Mouse (Mus musculus) adrenal gland, adult (tissue): ENCODE results near the gene Fuz.

Source experiments
- DNase-seq, 2 experiments: peaks; one replicate each; pipeline ENCODE4 v3.0.0; 2022 to 2023; ENCODE audit warnings: low spot score in 1 of 2; ENCODE audit not compliant: inconsistent age in 2 of 2

Fuz gene

DNA sequence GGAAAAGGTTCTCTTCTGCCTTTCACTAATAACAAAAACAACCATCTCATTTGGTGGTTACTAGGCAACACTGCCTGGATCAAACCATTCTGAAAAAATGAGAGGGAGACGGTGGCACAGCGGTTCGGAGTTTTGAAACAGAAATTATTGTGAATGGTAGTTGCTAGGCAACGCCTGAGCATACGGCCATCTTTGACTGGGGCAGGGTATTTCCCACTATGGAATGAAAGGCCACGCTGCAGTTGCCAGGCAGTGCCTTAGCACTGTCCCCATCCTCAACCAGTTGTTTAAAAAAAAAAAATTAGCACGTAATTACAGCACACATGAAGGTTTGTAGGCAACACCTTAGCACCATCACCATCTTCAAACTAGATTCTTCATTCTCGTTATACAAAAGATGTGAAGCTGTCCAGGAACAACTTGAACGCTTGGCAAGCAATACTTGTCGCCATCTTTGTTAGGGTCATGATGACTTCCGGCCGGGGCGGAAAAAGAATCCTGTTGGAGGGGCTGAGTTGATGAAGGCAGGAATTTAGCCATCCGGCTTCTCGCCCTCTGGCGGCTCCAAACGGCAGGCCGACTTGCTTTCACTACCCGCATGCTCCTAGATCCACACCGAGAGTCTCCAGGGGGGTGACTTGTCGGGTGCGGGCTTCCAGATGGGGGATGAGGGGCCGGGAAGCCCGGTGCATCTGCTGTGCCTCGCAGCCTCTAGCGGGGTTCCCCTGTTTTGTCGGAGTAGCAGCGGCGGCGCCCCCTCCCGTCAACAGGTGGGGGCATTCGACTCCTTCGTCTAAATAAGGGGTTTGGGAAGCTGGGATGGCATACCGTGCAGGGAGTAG, at the start of gene Fuz:
Fuz (plus strand) TSS at position 487 of the 842 bp plus-strand sequence.
- peak; percentile 93 to 98 for DNase-seq

GRCm38 (mm10) chr7:44846804-44847203, 49.1 kb upstream of the Fuz start:
- DNase-seq, result no peak

- DNase-seq, result peak; percentile 53 to 62
Observed at GRCm38 (mm10) chr7:44847772-44848171, 48.1 kb upstream of the Fuz start.

- peak; percentile 100 for DNase-seq
Observed at GRCm38 (mm10) chr7:44848561-44849415, 47.1 kb upstream of the Fuz start, which contains the start of the genes Akt1s1 and Tbc1d17. Akt1s1 (plus strand) TSS chr7:44848991. Tbc1d17 (minus strand) TSS chr7:44849079.

- DNase-seq, result peak; percentile 94 to 97
Observed at GRCm38 (mm10) chr7:44849416-44850111, 46.3 kb upstream of the Fuz start.

DNA sequence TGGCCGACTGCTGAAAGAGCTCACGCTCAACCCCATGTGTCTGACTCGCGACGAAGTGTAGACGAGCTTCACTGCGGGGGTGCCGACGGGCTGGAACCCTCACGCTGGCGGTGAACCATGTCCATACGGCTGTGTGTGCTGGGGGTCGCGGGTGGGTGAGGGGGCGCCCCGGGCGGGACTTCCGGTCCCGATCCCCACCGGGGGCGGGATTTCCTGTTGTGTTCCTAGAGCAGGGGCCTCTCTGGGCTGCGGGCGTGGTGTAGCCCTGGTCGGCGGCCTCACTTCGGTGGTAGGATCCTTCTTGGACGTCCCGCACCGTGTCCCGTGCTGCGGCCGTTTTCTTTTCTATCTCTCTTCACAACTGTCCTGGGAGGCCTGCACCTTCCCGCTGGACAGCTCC, 45.7 kb upstream of the Fuz start:
- peak; percentile 85 to 93 for DNase-seq

DNA sequence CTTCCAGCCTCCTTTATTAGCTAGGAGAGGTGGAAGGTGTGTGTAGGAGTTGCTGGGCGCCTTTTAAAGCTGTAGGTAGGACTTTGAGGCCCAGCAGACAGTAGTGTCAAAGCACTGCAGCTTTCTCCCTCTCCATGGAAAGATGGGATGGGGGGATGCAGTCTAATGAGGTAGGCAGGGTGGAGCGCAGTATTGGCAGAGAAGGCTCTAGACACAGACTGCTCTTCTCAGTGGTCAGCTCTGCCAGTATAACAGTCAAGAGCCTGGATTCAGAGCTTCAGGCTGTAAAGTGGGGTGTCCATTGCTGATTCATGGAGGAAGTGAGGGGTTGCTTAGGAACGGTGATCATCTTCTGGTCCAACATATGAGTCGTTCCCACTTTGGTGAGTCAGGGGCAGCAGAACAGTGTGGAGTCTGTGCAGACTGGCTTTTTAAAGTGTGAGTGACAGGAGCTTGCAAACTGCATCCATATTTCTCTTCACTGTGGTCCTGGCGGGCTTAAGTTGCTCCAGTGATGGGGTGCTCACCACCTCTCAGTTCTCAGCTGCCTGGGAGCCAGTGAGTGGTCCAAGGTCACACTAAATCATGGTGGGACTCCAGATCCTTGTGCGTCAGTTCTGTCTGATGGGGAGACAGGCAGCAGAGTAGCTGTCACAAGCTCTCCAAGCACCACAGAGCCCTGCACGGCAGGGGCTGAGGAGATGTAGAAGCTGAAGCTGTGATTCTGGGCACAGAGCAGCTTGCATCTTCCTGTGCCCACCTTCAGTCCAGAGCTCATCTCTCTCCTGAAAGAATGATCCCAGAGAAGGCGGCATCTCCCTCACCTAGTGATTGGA, 44.9 kb upstream of the Fuz start:
- DNase-seq, result peak; percentile 40 to 60

DNA sequence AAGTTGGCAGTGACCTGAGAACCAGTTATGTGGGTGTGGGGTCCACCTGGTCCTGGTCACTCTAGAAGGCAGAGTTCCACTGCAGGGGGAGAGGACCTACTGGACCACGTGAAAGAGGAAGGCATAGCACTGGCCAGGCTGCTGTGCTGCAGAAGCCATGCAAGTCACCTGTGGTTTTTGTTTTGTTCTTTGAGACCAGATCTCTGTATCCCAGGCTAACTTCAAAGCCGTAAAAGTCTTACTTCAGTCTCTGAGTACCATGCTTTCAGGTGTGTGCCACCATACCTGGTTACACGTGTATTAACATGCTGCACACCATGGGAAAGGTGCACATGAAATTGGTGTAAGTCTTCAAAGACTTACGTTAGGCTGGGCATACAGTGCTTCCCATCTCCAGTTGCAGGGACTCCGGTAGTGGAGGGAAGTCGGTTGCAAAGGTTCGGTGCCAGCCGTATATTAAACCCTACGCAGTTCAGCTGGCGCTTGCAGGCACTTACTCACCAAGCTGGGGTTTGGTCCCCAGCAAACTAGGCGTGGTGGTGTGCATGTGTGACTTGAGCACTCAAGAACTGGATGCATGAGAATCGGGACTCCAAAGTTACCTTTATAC, 44.1 kb upstream of the Fuz start:
- DNase-seq, result no peak

- peak; percentile 55 to 56 for DNase-seq
Observed at GRCm38 (mm10) chr7:44852259-44853027, 43.4 kb upstream of the Fuz start.

GRCm38 (mm10) chr7:44853065-44853464, 42.8 kb upstream of the Fuz start:
- DNase-seq, result peak in 1 of 2 experiments; percentile 62

- no peak for DNase-seq
Observed at GRCm38 (mm10) chr7:44853596-44854355, 42.1 kb upstream of the Fuz start.

- peak; percentile 95 to 98 for DNase-seq
Observed at GRCm38 (mm10) chr7:44854356-44855031, 41.4 kb upstream of the Fuz start.

- DNase-seq, result no peak
Observed at GRCm38 (mm10) chr7:44855036-44855435, 40.8 kb upstream of the Fuz start.

DNA sequence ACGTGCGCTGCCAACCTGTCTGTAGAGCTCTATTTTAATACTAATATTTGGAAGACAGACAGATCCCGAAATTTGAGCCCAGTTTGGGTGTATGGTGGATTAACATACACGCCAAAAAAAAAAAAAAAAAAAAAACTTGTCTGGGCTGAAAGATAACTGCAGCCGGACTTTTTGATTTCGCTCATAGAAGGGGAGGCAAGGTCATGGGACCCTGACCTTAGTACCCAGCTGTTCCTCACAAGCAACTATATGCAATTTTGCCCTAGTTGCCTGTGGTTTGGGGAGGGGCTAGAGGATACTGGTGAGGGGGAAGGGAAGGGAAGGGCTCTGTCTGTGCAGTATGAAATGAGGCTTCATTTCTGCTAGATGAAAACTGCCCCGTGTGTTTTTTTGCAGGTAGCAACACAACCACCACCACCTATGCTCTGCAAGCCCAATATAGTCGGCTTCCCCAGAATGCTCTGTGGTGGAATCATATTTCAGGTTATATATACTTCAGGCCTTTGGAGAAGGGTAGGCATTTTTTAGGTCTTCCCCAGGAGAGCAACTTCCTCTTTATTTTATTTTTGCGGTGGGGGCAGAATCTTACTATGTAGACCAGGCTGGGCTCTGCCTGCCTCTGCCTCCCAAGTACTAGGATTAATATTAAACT, 39.5 kb upstream of the Fuz start:
- DNase-seq, result no peak

- DNase-seq, result peak; percentile 90 to 97
Observed at GRCm38 (mm10) chr7:44857042-44857552, 38.8 kb upstream of the Fuz start, which contains the start of gene Pnkp. Pnkp (plus strand) TSS chr7:44857139.

DNA sequence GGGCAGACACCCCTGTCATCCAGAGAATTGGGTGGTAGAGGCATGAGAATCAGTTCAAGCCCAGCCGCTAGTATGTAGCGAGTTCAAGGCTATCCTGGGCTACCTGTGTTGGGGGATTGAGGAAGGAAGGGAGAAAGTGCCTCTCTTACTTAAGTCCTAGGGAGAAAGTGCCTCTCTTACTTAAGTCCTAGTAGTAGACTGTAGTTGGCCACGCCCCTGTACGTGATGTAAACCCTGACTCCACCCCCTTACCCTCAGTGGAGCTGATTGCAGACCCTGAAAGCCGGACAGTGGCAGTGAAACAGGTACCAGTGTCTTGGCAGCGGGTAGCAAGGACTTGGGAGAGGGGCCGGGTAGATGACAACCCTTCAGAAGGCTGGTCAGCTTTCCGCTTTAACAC, 38.0 kb upstream of the Fuz start:
- DNase-seq, result peak; percentile 62 to 83

DNA sequence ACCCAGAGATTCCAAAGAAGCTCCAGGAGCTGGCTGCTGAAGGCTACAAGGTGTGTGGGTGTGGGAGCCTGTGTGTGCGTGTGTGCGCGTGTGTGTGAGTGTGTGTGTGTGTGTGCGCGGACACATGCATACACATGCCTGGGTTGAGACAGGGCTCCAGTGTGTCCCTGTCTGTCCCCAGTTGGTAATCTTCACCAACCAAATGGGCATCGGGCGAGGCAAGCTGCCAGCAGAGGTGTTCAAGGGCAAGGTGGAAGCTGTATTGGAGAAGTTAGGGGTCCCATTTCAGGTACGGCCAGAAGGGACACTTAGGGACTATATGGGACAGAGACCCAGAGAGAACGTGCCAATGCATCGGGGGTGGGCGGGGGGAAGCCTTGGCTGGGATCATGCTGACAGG, 36.0 kb upstream of the Fuz start:
- no peak for DNase-seq
